Mouse (Mus musculus): ENCODE data around the gene Leprot.

DNA sequence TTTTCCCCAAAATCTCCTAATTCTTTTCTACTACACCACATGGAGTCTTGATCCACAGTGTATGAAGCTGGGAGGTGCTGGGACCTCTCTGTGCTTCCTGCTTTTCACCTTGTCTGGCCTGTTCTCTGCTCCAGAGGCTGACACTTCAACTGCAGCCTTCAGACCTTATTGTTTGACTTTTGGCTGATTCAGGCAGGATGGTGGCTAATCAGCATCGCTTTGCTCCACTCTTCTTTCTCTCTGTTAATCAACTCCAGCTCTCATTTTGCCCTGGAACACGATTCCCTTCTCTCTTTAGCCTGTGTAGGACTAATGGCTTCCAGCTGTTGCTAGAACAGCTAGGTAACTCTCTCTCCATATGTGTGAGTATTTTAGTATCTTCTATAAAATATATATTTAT, 59.7 kb downstream of the Leprot start:
- TF ChIP-seq POLR2A (IDR thresholded peaks at IDR 0.05; ENCODE audit: insufficient read depth, low read depth, low read length) = no peak
- TF ChIP-seq CTCF (IDR thresholded peaks at IDR 0.05) = no peak
- TF ChIP-seq EP300 (IDR thresholded peaks at IDR 0.05; ENCODE audit: insufficient read depth, low read depth, low read length) = no peak

All from heart, adult 2 months (tissue).